Mouse (Mus musculus): Measurements from ENCODE around the gene Homez.

Homez gene

DNA sequence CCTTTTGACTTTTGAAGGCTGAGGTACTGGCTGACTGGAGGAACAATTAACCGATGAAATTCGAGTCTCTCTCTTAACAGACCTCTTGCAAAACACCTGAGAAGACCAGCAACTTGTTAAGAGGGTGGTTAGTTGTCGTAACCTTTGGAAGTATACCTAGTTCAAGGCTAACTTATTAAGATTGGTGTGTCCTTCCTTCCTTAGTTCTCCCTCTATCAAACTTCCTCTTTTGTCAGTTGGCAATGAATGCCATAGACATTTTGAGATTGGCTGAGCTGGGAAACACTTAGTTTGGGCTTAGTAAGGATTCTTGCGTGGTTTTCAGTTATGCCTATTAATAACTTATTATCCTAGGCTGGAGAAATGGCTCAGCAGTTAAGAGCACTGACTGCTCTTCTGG lies 2.7 kb downstream of the Homez start:
- ATAC-seq (ENCODE audit: low TSS enrichment) = no peak

DNA sequence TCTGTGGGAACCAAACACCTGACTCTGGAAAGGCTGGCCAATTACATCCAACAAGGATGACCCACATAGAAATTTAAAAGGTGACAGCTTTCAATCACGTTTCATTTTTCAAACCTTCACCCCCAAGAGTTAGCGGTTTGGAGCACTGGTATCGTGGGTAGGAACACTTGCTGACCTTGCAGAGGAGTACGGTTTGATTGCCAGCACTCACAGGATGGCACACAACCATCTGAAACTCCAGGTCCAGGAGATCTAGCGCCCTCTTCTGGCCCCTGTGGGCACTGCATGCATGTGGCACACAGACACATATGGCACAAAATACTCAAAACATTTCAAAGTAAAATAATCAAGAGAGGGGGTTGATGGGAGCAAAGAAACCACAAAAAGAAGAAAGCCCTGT lies 3.8 kb downstream of the Homez start:
- no peak for ATAC-seq (ENCODE audit: low TSS enrichment)

- ATAC-seq (ENCODE audit: low TSS enrichment) = no peak
These were observed 4.5 kb downstream of the Homez start for GRCm38 (mm10) chr14:54866268-54866667.

DNA sequence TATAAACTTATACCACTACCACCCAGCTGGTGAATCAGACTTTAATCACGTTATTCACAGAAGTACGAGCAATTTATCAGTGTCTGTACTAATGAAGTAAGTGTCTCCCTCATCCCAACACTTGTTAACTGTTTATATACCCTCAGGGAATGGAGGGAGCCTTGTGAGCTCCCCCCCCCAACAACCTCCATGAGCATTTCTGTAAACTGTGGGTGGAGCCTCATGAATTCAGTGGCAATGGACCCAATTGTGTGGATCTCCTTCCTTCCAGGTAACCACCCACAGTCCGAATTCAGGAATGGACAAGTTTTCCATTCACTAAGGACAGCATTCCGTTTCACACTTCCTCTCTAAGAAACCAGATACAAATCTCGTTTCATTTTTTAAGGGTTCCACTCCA lies 5.1 kb downstream of the Homez start:
- ATAC-seq (ENCODE audit: low TSS enrichment) = no peak

DNA sequence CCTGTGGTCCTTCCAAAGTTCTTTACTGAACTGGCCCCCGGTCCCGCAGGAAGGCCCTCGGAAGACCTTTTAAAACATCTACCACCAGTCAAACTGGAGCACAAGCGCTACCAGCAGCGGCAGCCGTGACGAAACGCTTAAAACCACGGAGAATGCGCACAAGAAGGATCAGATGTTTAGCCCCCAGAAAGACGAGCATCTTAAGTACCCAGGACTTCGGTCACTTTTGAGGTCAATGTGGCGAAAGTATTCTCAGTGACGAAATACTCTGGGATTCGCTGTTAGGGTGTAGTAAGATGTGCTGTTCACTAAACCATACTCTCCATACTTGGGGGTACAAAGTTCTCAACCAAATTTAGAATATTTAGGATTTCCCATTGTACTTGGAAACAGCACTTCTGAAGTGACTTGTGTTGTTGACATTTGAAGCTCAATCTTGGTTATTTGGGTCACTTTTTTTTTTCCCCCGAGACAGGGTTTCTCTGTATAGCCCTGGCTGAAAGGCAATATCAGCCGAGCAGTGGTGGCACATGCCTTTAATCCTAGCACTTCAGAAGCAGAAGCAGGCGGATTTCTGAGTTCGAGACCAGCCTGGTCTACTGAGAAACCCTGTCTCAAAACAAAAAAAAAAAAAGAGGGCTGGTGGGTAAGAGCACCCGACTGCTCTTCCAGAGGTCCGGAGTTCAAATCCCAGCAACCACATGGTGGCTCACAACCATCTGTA lies 6.3 kb downstream of the Homez start:
- ATAC-seq (ENCODE audit: low TSS enrichment) = peak; percentile 42; the same call in 1 of the 2 replicates

- peak; percentile 97 for ATAC-seq (ENCODE audit: low TSS enrichment)
These were observed 7.1 kb downstream of the Homez start for GRCm38 (mm10) chr14:54863501-54864312.

DNA sequence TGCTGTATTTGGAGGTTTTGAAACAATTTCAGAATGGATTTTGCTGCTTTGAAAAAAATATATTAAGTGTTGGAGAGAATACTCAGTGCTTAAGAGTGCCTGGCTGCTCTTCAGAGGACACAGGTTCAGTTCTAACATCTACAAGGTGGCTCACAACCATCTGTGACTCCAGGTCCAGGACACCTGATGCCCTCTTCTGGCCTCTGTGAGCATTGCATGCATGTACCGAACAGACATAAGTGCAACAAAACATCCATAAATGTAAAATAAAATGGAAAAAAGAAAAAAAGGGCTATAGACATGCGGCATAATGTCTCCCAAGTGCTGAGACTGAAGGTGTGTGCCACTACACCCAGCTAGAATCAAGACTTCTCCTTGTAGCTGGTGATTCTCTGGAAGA lies 10.2 kb downstream of the Homez start:
- no peak for ATAC-seq (ENCODE audit: low TSS enrichment)

DNA sequence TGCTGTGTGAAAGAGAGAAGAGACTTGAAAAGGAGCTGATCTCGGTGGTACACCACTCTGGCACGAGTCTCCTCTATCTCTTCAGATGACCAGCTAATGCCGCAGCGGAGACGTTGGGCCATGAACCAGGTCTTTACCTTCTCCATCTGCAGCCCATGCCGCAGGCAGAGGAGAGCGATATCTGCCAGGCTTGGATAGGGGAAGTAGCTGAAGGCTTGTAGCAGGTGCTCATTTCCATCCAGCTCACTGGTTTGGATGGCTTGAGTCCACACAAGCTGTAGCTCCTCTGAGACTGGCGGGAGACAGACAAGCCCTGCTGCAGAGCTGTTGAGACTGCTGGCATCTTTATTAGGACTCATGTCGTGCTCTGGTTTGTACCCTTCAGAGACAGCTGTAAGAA lies 12.9 kb downstream of the Homez start:
- ATAC-seq (ENCODE audit: low TSS enrichment) = 0 out of 2 replicates have a peak, but pooled peaks have one; percentile 13

- ATAC-seq (ENCODE audit: low TSS enrichment) = no peak
These were observed 14.1 kb downstream of the Homez start for GRCm38 (mm10) chr14:54856703-54857102.

DNA sequence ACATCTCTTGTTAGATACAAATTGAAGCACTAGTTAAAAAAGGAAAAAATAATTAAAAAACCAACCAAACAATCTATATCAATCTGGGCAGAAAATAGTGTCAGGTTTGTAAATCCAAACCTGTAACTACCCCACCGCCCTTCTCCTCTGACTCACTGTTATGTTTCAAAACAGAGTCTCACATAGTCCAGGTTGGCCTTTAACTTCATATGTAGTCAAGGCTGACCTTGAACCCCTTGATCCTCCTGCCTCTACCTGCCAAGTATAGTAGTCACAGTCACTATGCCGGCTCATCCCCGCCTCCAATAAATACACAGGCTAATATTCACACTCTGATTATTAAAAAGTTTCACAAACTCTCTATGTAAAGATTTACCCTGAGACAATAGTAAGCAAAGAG lies 15.0 kb downstream of the Homez start:
- ATAC-seq (ENCODE audit: low TSS enrichment) = no peak

DNA sequence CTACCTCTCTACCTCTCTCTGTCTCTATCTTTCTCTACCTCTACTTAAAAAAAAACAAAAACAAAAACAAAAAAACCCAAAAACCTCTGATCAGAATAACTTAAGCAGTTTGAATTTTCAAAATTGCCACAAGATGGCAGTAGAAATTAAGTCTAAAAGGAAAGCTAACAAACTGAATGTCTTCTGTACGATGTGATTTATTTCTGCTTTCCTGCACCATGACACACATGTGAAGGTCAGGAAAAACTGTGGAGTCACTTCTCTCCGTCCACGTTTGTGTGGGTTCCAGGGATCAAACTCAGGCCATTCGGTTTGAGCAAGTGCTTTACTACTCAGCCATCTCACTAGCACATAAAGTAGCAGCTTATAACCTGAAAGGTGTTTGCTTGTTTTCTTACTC lies 27.3 kb downstream of the Homez start:
- peak; percentile 72 for ATAC-seq (ENCODE audit: low TSS enrichment)

- ATAC-seq (ENCODE audit: low TSS enrichment) = no peak
These were observed 47.0 kb downstream of the Homez start for GRCm38 (mm10) chr14:54823716-54824115.

DNA sequence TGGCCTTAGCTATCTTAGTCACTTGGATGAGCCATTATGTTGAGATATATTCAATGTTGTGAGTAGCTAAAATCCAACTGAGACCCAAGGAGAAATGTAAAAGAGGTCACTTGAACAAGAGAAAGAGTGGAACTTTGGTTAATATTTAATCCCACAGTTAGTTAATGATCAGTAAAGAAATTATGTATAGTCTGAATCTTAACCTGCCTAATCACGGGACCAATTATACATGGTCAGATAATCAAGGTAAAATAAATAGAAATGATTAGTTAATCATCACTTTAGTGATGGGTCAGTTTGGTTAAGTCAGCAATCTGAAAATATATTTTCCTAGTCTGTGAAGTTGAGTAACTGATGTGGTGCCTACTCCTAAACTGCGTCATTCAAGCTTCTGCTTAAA lies 48.5 kb downstream of the Homez start:
- ATAC-seq (ENCODE audit: low TSS enrichment) = no peak

- ATAC-seq (ENCODE audit: low TSS enrichment) = peak; percentile 64; the same call in 1 of the 2 replicates
These were observed 53.0 kb downstream of the Homez start for GRCm38 (mm10) chr14:54817791-54818190.

- no peak for ATAC-seq (ENCODE audit: low TSS enrichment)
These were observed 55.0 kb downstream of the Homez start for GRCm38 (mm10) chr14:54815737-54816136.

GRCm38 (mm10) chr14:54813991-54814390 lies 56.8 kb downstream of the Homez start, which contains the start of gene Rnf212b:
Rnf212b (plus strand) TSS chr14:54814141.
- ATAC-seq (ENCODE audit: low TSS enrichment) = no peak

DNA sequence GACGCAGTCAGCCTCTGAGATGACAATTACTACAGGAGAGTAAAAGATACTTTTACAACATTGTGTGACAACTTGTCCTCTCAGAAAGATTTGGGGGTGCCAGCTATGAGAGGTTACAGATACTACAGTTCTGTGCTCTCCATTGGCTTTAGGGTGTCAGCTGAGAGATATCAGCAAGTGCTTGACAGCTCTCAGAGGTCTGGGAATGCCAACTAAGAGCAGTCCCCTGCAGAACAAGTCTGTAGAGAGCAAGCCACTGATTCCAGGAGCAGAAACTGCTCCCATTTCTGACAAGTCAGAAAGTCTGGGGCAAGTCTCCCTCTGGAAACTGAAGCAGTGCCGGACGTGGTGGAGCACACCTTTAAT lies 61.1 kb downstream of the Homez start:
- no peak for ATAC-seq (ENCODE audit: low TSS enrichment)

- ATAC-seq (ENCODE audit: low TSS enrichment) = no peak
These were observed 61.8 kb downstream of the Homez start for GRCm38 (mm10) chr14:54808718-54809667.

- no peak for ATAC-seq (ENCODE audit: low TSS enrichment)
These were observed 64.6 kb downstream of the Homez start for GRCm38 (mm10) chr14:54806124-54806523.

All from frontal cortex, adult (tissue).